Mouse (Mus musculus) gastrocnemius, postnatal 14 days (tissue): ENCODE measurements around the gene B4galt4. TPM values are rescaled to one million over a fixed set of nuclear protein-coding genes. Genes with fewer than 3 reads are reported as not detected.

Experiments
- DNase-seq: peaks from one replicate; pipeline ENCODE4 v3.0.0; 2021; ENCODE audit warnings: mixed read lengths
- intact Hi-C: fragments of 180-260 bp; cut with DNase I; formaldehyde crosslinking; loops from one replicate; pipeline ENCODE4 v1.15.1; 2025; ENCODE audit warnings: low total_unique reads
- total RNA-seq, 2 experiments: library from RNA; stranded (reverse); gene quantifications; 2 replicates each; pipeline ENCODE4 v1.2.3; 2021

Gene B4galt4
- total RNA-seq, 2 experiments from 2014 or later = 3.6 to 5.7 TPM

- DNase-seq = no peak
- intact Hi-C loops = loop anchor here (5.0 to 10.0 kb wide), 2 partner anchors 195 to 273 kb away; no protein-coding TSS in a partner anchor
Observed at GRCm38 (mm10) chr16:38810196-38810595, 68.1 kb downstream of the B4galt4 start.

DNA sequence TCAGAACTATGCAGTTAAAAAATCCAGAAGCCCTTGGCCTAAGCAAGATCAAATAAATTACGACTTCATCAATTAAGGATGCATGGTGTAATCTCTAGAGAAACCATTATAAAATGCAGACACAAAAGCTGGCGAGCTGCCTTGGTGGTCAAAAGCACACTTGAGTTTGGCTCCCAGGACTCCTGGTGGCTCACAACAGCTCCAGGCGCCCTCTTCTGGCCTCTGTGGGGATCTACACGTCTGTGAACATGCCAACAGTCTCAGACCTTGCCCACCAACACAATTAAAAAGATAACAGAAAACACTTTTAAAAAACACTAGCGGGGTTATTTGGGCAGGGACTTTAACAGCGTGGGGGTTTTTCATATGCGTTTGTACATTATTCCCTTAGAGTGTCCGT is 70.5 kb downstream of the B4galt4 start:
- intact Hi-C loops = loop anchor here (5.0 to 10.0 kb wide), 2 partner anchors 198 to 275 kb away; no protein-coding TSS in a partner anchor

More for the DNA sequence above, 70.5 kb downstream of the B4galt4 start:
- peak; percentile 76 for DNase-seq

Other genes with a start within 250 kb of the B4galt4 start
- gene Timmdc1, start 219.6 kb upstream of the B4galt4 start, total RNA-seq = 10 to 100 TPM; 40.7 to 45.0 TPM
- 1 to 10 TPM; 8.3 to 9.0 TPM for gene Poglut1, start 192.0 kb upstream of the B4galt4 start, total RNA-seq
- 10 to 100 TPM; 17.3 to 19.1 TPM for gene Tmem39a, start 183.6 kb upstream of the B4galt4 start, total RNA-seq
- gene Arhgap31, start 29.0 kb upstream of the B4galt4 start, total RNA-seq = 10 to 100 TPM; 20.8 to 22.6 TPM
- not detected for gene Upk1b, start 58.1 kb downstream of the B4galt4 start, total RNA-seq
- gene 4930435E12Rik, start 86.5 kb downstream of the B4galt4 start, total RNA-seq = not detected
- 1 to 10 TPM in 1 of 2 experiments, under 1 TPM in 1; 0.66 to 1.0 TPM for gene Igsf11, start 150.4 kb downstream of the B4galt4 start, total RNA-seq